In genomic region chr5:139397959-139398753, GRCm38 (mm10) we compare ENCODE assay signal across 8 mouse cellular contexts. TPM values are rescaled to one million over a fixed set of nuclear protein-coding genes. Genes with fewer than 3 reads are reported as not detected.
A peak's percentile ranks its signal among the peaks of the same experiment; 100 is the strongest.
DNase-seq lines count a peak whose midpoint lies in the region; ATAC-seq and TF ChIP-seq lines count a peak whose summit lies in the region.

No protein-coding gene starts in this region.

- no peaks in the 10 kb centered on the region; the same call in 1 of the 2 replicates for H3K36me3 ChIP-seq in ES-E14 (ENCODE audit: control insufficient read depth, insufficient read depth, low read length, poor library complexity, severe bottlenecking)
- H3K36me3 ChIP-seq in lung, embryonic 15.5 days = 0 out of 2 replicates have a peak, but pooled peaks cover 5% of the 10 kb centered on the region
- H3K36me3 ChIP-seq in thymus, adult 2 months (ENCODE audit: control insufficient read depth, insufficient read depth, low read length) = peaks cover 4% of the 10 kb centered on the region; the same call in 1 of the 2 replicates

- in situ Hi-C loops in ES-E14 (cut with MboI; ENCODE audit: low sequenced_read_pairs in 2 of 2, unreplicated experiment in 2 of 2) = no loop called here

- no peak overlapping the region for H3K9ac ChIP-seq in ES-E14 (ENCODE audit: insufficient read depth, low read depth, low read length, poor library complexity, severe bottlenecking)
- no peak overlapping the region for H3K9ac ChIP-seq in lung, embryonic 15.5 days

- no peaks in the 10 kb centered on the region for H3K9me3 ChIP-seq in ES-E14 (ENCODE audit: control insufficient read depth, insufficient read depth, low read depth, low read length)
- H3K9me3 ChIP-seq in lung, embryonic 15.5 days = no peaks in the 10 kb centered on the region

- TF ChIP-seq CTCF in thymus, adult 2 months (IDR thresholded peaks at IDR 0.05; ENCODE audit: borderline replicate concordance, control insufficient read depth, extremely low read depth, insufficient read depth, low read length, poor library complexity) = peak; percentile 81; the same call in 1 of the 2 replicates

- H3K27ac ChIP-seq in ES-E14 (ENCODE audit: insufficient read depth, low read depth, low read length, poor library complexity, severe bottlenecking) = no peak overlapping the region
- H3K27ac ChIP-seq in lung, embryonic 15.5 days = no peak overlapping the region
- no peak overlapping the region for H3K27ac ChIP-seq in thymus, adult 2 months (ENCODE audit: control insufficient read depth, insufficient read depth, low read length)

- H3K27me3 ChIP-seq in lung, embryonic 15.5 days = no peaks in the 10 kb centered on the region
- no peaks in the 10 kb centered on the region for H3K27me3 ChIP-seq in thymus, adult 2 months (ENCODE audit: control insufficient read depth, insufficient read depth, low read length)

- H3K4me1 ChIP-seq in ES-E14 (ENCODE audit: control insufficient read depth in 2 of 2, insufficient read depth in 2 of 2, low read length in 2 of 2, poor library complexity in 1 of 2) = peaks cover 0 to 2% of the 10 kb centered on the region in 2 experiments; a peak in 1 of 4 replicates
- H3K4me1 ChIP-seq in lung, embryonic 15.5 days = peaks cover 5% of the 10 kb centered on the region
- H3K4me1 ChIP-seq in thymus, adult 2 months (replicated peaks; ENCODE audit: control insufficient read depth, insufficient read depth, low read length) = peaks cover 18% of the 10 kb centered on the region

- DNase-seq in ES-E14 (ENCODE audit: low read depth, low spot score) = peak; percentile 74
- DNase-seq in cerebellum, adult 11 months = peak; percentile 94
- peak; percentile 83 for DNase-seq in forelimb bud, embryonic 11.5 days (ENCODE audit: low read depth, low spot score)
- DNase-seq in heart, postnatal 4 days = peak; percentile 98
- peak; percentile 94 for DNase-seq in layer of hippocampus, adult 9-10 months (ENCODE audit: low spot score)
- DNase-seq in ovary, adult 18-20 months (ENCODE audit: low spot score) = peak; percentile 89
- DNase-seq in thymus, adult 2 months = peak; percentile 89

- no peak overlapping the region for H3K4me3 ChIP-seq in ES-E14 (ENCODE audit: insufficient read depth in 1 of 2, low read depth in 1 of 2, low read length in 2 of 2, poor library complexity in 1 of 2, severe bottlenecking in 1 of 2)
- H3K4me3 ChIP-seq in lung, embryonic 15.5 days = no peak overlapping the region
- no peak overlapping the region for H3K4me3 ChIP-seq in thymus, adult 2 months (ENCODE audit: control insufficient read depth, insufficient read depth, low read length)

- no peak for TF ChIP-seq POLR2A in thymus, adult 2 months (IDR thresholded peaks at IDR 0.05; ENCODE audit: control insufficient read depth, extremely low read depth, insufficient read depth, low read length, poor library complexity)

- WGBS in lung, embryonic 15.5 days = 31% methylated on average over 5 of the region's 5 CpGs
- WGBS in thymus, adult 2 months = 37% methylated on average over 5 of the region's 5 CpGs

- ATAC-seq in lung, embryonic 15.5 days (ENCODE audit: borderline replicate concordance, extremely low read depth, low FRiP score, low TSS enrichment) = peak; percentile 70

- no peak overlapping the region for H3K4me2 ChIP-seq in lung, embryonic 15.5 days

TF ChIP-seq in ES-E14, 5 proteins besides CTCF, POLR2A, EP300 and RAD21:
- TF ChIP-seq ZC3H11A (IDR thresholded peaks at IDR 0.05; ENCODE audit: borderline replicate concordance, low read depth, low read length) (no peak; the same call in 1 of the 2 replicates), ZNF384 (IDR thresholded peaks at IDR 0.05; ENCODE audit: low read depth, low read length) (no peak), HCFC1 (IDR thresholded peaks at IDR 0.05; ENCODE audit: borderline replicate concordance, insufficient read depth, low read length) (no peak), CHD2 (IDR thresholded peaks at IDR 0.05; ENCODE audit: low read depth, low read length) (no peak), MAFK (IDR thresholded peaks at IDR 0.05; ENCODE audit: insufficient read depth, low read depth, low read length) (no peak)

RNA-seq across cellular contexts. Expression of gene C130050O18Rik, which starts 6.9 kb away (rescaled TPM):
- 0.49 and 1.0 TPM in 2 replicates for total RNA-seq in ES-E14 (2012; rRNA removed)
- total RNA-seq in heart, postnatal 4 days (2021) = under 1 TPM; 0.47 to 0.74 TPM
- polyA plus RNA-seq in lung, embryonic 15.5 days (2015; fragmentation: Nextera tagmentation; extraction: Ambion mirVana) = 0.86 and 1.0 TPM in 2 replicates
- polyA plus RNA-seq in thymus, adult 2 months (2012; rRNA removed) = 1.5 and 2.1 TPM in 2 replicates

RNA-seq across cellular contexts. Expression of gene Gpr146, which starts 20.7 kb away (rescaled TPM):
- 1.1 and 1.3 TPM in 2 replicates for total RNA-seq in ES-E14 (2012; rRNA removed)
- 10 to 100 TPM; 23.3 to 28.2 TPM for total RNA-seq in heart, postnatal 4 days (2021)
- 5.2 and 6.3 TPM in 2 replicates for polyA plus RNA-seq in lung, embryonic 15.5 days (2015; fragmentation: Nextera tagmentation; extraction: Ambion mirVana)
- polyA plus RNA-seq in thymus, adult 2 months (2012; rRNA removed) = 33.9 and 40.1 TPM in 2 replicates

RNA-seq across cellular contexts. Expression of gene Gper1, which starts 24.8 kb away (rescaled TPM):
- total RNA-seq in ES-E14 (2012; rRNA removed) = 0.27 and 1.0 TPM in 2 replicates
- 1 to 10 TPM; 1.8 to 2.3 TPM for total RNA-seq in heart, postnatal 4 days (2021)
- polyA plus RNA-seq in lung, embryonic 15.5 days (2015; fragmentation: Nextera tagmentation; extraction: Ambion mirVana) = 6.1 and 6.6 TPM in 2 replicates
- 1.5 and 2.1 TPM in 2 replicates for polyA plus RNA-seq in thymus, adult 2 months (2012; rRNA removed)

RNA-seq across cellular contexts. Expression of gene Cyp2w1, which starts 45.7 kb away (rescaled TPM):
- total RNA-seq in ES-E14 (2012; rRNA removed) = not detected in 2 replicates
- total RNA-seq in heart, postnatal 4 days (2021) = not detected
- polyA plus RNA-seq in lung, embryonic 15.5 days (2015; fragmentation: Nextera tagmentation; extraction: Ambion mirVana) = 0.10 TPM in 1 of 2 replicates, not detected in the other
- polyA plus RNA-seq in thymus, adult 2 months (2012; rRNA removed) = 0.20 and 1.2 TPM in 2 replicates

RNA-seq across cellular contexts. Expression of gene Cox19, which starts 46.9 kb away (rescaled TPM):
- 19.1 and 26.6 TPM in 2 replicates for total RNA-seq in ES-E14 (2012; rRNA removed)
- 10 to 100 TPM; 76.9 to 79.3 TPM for total RNA-seq in heart, postnatal 4 days (2021)
- polyA plus RNA-seq in lung, embryonic 15.5 days (2015; fragmentation: Nextera tagmentation; extraction: Ambion mirVana) = 89.6 and 92.9 TPM in 2 replicates
- polyA plus RNA-seq in thymus, adult 2 months (2012; rRNA removed) = 84.7 and 99.2 TPM in 2 replicates

Comparison
In these comparisons a context has a peak if more than half of its experiments do, and no peak if none do; other contexts are left out.
1. RNA of gene Gpr146, which starts 20.7 kb away (total RNA-seq): 23.3 to 28.2 TPM in heart, postnatal 4 days; 1.1 to 1.3 TPM in ES-E14; every median in the first group is over 10 times any median in the second.
2. Peak in every context shown above with its lines, with median percentiles within 50 percentile points of each other: DNase-seq.